Mouse (Mus musculus) cerebellum, adult 11 months (tissue): Measurements from ENCODE around the gene Rnf20.
"Not testable (repeated sequence)": the region's sequence is repeated elsewhere in the genome, so short reads cannot be mapped to it uniquely, and the experiment has no call there.

Source experiments
- DNase-seq: peaks from one replicate; pipeline ENCODE4 v3.0.0; 2022

Gene Rnf20

DNA sequence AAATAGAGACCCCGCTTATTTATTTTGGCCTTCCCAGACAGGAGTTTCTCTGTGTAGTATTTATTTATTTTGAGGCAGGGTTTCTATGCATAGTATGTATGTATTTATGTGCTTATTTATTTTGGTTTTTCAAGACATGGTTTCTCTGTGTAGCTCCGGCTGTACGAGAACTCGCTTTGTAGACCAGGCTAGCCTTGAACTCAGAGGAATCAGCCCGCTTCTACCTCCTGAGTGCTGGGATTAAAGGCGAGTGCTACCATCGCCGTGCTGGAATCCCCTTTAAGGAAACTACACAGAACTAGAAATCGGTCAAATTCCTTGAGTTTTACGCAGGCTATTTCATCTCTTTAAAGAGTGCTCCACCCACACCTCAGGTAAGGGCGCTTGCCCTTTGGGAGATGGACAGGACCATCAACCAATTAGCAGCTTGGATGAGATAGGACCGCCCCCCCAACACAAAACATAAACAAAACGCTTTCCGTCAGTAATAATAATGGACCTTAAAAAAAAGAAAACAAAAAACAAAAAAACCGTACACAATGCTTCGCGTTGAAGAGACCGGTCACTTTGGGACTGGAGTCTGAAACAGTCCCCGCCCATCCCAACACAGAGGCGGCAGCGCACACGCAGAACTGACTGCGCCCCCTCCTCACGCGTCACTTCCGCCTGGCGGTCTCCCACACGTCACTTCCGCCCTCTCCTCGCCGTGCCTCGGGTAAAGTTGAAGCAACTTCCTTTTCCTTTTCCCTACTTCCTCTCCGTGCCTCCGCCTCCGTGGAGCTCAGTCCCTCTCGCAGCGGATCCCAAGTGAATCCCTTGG is at the start of gene Rnf20:
TSS of gene Rnf20 (plus strand) at position 688 of the 820 bp plus-strand sequence.
- peak; percentile 95 for DNase-seq

DNA sequence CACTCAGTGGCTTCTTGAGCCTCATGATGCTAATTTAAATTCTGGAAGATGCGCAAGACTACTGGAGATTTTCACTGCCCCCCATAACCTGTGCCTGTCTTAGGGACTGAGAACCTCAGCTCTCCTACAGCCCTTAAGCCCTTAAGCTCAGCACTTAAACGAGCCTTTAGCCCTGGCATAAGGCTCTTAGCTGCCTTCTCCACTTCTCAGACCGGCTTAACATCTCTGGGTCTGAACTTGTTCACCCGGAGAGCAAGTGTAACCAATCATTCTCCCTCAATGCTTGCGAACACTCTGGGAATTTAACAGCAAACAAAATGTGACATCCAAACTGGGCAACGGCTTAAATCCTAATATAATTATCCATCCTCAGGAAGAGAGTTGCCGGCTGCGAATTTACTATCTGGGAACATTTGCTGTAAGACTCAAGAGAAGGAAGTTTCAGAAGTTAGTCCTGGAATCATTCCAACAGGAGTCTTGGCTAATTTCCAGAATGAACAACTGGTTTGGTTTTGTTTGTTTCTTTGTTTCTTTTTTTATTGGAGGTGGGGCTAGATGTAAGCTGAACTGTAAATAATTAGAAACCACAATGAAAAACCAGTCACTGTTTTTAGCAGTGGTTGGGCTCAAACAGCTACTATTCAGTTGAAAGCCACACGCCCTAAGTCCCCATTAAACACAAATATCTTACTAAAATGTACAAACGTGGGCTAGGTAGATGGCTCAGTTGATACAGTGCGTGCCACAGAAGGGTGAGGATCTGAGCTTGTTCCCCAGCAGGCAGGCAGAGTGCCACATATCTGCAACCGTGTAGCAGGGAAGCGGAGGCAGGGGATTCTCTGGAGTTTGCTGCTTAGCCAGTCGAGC is 47.6 kb upstream of the Rnf20 start:
- DNase-seq, result no peak

DNA sequence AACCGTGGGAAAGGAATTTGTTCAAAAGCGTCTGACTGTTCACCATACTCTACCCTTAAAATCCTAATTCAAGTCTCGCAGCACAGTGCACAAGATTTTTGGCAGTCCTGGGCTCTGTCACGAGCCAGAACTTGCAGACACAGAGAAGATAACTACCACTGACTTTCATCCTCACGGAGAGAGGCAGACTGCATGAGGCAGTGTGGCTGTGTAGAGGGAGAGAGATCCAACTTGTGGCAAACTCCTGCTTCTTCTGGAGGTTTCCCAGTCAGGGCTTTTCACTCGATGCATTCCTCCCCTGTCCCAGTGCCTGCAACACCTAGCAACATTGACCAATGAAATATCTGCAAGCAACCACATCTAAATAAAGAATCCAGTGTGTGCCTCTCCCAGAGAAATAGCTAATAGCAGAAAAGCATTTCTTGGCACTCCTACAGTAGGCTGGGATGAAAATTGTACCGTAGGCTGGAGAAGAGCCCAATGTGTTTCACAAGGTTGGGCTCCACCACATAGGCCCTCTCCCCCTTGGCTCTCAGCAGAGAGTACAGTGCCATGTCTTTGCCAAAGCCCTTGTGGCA is 46.2 kb upstream of the Rnf20 start:
- DNase-seq, result no peak

DNA sequence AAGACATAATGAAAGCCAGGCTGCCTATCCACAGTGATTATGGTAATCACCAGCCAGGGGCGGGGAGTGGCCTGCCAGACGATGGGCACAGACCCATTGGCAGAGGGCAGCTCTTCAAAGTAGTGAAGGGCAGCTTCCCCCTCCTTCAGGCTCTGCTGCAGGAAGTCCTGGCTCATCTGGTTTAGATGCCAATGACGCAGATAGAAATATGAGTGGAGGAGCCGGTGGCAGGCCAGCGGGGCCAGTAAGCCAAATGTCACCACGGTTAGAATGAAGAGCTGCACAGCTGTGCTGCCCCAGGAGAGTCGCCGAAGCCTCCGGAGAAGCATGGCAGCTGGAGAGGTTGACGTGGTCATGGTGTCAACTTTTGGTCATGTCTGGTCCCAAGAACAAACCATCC is 45.0 kb upstream of the Rnf20 start:
- no peak for DNase-seq

DNA sequence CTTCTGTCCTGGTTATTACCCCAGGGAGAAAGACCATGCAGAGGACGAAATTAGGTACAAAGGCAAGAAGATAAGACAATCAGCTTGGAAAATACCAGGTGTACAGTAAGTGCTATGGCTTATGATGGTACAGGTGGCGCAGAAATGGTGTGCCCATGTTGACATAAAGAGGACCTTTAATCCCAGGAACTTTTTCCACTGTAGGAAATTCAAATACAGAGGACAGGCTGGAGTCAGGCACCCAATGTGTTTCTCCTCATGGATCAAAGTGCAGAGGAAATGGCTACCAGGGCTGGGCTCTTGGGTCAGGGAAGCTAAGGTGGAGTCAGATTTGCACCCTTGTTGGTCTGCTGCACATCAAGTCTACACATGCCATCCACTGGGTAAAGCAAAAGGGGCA is 41.7 kb upstream of the Rnf20 start:
- DNase-seq, result no peak

DNA sequence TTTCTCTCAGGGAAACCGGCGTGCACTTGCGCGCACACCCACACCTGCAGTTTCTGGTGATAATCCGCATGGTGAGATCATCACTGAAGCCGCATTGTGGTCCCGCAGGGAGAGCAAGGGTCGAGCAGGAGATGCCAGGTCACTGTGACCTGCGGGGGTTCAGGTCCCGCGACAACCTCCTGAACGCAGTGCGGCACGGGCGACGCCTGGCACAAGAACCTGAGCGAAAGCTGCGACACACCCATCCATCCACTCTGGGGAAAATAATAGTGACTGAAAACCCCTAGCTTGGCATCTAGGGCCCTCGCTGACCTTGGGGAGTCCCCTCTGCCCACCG is 35.0 kb upstream of the Rnf20 start:
- DNase-seq, result no peak

DNA sequence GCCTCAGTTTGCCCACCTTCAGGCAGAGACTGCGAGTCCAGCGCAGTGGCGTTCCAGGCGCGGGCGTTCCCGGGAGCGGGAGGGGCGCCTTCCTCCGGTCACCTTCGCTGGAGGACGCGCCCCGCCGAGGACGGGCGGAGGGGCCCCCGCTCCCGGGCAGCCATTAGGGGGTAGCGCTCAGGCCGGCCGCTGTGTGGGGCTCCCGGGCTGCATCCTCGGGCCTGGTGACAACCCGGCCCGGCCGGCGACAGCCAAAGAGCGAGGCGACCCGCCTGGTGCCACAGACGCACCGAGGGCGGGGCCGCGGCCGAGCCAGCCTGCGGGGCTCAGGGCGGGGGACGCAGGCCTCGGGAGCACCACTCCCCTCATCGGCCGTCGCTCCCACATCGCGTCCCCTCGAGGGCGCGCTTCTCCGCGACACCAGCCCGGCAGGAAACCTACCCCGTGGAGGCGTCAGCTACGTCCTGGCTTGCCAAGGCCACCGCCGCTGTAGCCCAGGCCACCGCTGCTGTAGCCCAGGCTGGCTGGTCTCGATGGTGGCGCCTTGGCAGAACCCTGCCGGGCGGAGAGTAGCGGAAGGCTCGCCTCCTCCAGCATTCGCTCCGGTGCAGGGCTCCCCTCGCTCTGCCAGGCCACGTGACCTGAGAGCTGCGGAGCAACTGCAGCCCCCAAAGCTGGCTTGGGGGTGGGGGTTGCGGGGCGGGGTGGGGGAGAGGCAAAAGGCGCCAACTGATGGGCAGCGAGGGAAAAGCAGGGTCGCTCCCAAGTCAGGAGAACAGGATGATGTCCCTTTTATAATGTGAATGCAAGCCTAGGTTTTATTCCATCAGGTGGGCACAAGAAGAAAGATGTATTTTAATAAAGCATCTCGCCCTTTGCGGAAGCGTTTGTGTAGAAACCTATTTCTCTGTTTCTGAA is 34.4 kb upstream of the Rnf20 start, which contains the start of gene Tmem246:
TSS of gene Tmem246 (minus strand) at position 694 of the 918 bp plus-strand sequence.
- DNase-seq, result peak; percentile 78

DNA sequence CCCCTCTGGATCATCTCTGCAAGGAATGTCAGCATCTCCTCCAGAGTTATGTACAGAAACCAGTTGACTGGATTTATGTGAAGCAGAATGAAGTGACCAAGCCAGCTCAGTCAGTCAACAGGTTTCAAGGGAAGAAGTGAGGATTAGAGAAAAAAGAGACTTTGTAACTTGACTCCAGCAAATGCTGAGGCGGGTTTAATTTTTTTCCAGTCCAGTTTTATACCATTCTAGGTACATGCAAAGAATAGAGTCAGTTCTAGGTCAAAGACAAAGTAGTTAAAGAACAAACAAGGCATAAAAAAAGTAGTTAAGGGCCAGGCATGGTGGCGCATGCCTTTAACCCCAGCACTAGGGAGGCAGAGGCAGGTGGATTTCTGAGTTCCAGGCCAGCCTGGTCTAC is 28.6 kb upstream of the Rnf20 start:
- DNase-seq, result no peak

DNA sequence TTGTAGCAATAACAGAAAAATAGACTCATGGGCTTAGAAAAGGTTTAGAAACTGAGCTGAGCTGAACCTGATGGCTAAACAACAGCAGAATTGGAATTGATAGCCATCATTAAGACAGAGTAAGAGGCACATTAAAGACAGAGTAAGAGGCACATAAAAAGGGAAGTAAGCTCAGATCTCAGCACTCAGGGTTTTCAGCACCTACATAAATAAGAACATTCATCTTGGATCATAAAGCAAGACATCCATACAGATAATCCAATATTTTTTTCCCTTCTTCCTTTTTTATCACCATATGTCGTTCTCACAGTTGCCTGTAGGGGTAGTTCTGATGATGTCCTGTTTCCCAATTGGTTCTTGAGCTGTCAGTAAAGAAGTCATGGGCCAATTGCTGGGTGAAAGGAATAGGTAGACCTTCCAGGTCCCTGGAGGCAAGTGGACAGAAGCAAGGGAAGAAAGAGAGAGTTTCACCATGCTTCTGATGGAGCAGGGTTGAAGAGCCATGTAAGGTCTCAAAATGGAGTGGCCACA is 27.7 kb upstream of the Rnf20 start:
- no peak for DNase-seq

DNA sequence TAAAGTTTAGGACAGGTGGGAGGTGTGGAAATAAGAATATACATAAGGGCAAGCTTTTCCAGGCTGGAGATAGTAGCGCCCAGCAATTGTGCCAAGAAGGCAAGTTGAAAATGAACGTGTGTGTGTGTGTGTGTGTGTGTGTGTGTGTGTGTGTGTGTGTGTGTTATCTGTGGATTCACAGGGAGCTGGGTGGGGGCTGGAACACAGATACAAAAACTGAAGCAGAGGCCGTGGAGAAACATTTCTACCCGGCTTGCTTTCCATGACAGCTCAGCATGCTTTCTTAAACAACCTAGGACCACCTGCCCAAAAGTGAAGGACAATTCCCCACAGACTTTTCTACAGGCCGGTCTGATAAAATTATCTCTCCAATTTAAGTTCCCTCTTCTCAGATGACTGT is 27.2 kb upstream of the Rnf20 start:
- no peak for DNase-seq

DNA sequence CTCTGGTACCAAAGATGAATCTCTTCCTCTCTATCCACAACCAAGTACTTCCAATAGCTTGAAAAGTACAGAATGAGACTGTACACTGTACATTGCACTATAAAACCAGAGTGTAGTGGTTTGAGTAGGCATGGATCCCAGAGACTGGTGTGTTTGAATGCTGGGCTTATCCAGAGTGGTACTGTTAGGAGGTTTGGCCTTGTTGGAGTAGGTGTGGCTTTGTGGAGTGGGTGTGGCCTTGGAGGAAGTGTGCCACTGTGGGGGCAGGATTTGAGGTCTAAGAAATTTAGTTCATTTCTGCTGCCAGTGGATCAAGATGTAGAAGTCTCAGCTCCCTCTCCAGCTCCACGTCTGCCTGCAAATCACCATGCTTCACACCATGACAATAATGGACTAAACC is 26.3 kb upstream of the Rnf20 start:
- no peak for DNase-seq

DNA sequence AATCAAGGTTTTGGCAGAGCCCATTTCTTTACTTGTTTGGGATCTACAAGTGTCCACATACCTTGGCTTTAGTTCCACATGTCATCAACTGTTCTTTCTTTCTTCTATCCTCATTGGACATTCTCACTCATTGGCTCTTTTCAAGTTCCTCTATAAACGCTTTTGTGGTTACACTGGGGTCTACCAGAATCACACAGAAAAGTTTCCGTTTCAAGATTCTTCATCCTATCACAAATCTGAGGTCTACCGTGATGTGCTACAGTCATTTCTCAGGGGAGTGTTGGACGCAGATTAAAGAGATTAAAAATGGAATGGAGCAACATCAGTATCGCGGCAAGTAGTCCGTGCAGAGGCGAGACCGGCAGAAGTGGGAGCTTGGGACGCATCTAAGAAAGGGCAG is 14.9 kb upstream of the Rnf20 start:
- no peak for DNase-seq

DNA sequence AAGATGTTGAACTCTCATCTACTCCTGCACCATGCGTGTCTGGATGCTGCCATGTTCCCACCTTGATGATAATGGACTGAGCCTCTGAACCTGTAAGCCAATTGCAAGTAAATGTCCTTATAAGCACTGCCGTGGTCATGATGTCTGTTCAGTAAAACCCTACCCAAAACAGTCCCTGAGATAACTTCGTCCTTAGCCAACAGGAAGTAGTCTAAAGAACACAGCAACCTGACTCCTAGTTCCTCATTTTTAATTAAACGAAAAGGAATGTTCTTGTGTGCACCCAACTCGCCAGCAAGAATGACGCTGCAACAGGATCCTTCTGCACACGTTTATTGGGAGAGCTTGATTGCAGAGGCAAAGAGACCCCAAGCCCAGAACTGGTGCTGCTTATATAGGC is 11.9 kb upstream of the Rnf20 start:
- not testable (repeated sequence) for DNase-seq

DNA sequence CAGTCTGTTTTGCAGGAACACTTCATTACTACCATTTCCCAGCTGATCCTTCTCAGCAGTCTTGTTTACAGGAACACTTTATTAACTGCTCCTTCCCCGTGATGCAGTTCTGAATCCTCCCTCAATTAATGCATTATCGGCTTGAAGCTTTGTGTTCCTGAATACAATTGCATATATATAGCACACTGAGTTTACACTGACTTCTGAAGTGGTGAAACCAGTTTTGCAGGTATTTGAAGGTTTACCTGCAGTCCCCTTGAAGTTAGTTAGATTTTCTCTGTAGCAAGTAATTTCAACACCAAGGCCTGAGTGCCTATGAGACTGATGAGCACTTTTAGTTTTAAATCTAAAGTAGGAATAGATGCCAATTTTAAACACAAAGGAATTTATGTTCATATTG is 9.5 kb upstream of the Rnf20 start:
- no peak for DNase-seq

DNA sequence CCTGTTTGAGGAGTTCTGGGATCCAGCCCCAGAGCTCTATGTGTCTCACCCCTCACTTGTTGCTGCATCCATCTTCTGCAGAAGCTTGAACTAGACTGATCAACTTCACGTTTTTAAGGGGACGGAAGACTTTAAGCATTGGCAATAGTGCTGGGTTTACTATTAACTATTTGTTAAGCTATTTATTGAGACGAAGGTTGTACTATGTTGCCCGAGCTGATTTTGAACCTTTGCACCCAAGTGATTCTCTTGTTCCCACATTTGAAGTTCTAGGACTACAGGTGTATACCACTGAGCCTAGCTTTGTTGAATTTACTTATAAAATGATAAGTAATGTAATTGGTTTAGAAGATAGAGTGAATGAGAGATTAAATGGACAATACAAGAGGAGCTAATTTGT is 7.9 kb upstream of the Rnf20 start:
- DNase-seq, result no peak

DNA sequence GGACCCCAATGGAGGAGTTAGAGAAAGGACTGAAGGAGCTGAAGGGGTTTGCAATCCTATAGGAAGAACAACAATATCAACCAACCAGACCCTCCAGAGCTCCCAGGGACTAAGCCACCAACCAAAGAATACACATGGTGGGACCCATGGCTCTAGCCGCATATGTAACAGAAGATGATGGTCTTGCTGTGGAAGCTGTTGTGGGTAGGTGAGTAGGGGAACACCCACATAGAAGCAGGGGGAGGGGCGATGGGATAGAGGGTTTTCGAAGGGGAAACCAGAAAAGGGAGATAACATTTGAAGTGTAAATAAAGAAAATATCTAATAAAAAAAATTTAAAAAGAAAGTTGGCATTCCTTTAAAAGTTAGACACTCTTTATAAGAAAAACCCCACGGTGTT is 6.8 kb upstream of the Rnf20 start:
- not testable (repeated sequence) for DNase-seq

DNA sequence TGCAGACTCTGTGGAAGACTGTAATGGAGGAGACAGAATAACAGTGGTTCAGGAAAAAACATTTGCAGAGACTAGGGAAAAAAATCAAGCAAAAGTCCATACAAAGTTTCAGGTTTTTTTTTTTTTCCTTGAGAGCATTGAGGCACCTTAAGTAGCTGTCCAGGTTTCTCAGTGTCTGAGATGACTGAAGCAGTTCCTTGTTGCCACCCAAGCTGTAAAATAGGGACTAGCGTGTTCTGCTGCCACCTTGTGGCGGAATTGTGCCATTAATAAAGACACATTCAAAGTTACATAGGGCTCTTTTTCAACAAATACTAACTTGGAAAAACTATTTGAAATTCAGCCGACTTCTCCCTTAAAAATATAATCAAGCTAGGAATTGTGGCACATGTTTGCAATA is 4.8 kb upstream of the Rnf20 start:
- DNase-seq, result peak; percentile 62

DNA sequence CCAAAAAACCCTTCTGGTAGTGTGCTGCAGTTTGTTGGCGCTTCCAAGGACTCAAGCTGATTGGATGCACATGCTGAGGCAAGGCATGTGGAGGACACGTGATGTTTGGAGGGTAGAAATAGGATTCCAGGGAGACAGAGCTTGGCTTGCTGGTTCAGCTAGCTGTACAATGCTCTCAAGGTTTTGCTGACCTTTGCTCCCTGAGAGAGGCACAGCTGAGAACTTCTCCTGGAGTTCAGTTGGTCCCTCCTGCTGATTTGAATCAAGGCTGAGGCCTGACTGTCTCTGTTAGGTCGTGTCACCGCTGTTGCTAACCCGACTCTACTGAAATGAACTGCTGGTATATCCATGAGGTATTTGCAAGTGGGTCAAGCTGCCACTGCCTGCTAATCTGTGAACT is 2.9 kb upstream of the Rnf20 start:
- DNase-seq, result no peak

DNA sequence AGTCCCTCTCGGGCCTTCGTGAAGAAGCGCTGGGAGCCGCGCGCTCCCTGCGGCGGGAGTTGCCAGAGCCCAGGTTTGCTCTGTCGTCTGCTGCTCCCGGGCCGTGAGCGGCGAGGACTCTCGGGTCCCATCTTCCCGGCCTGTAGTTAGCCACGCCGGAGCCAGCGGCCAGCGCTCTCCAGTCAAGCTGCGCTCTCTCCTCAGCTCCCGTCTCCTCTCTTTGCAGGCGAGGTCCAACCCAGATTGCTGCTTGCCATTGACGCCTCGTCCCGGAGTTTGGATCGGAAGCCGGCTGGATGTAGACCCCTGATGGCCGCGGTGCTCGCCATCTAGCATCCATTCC is 304 bp downstream of the Rnf20 start:
- no peak for DNase-seq

DNA sequence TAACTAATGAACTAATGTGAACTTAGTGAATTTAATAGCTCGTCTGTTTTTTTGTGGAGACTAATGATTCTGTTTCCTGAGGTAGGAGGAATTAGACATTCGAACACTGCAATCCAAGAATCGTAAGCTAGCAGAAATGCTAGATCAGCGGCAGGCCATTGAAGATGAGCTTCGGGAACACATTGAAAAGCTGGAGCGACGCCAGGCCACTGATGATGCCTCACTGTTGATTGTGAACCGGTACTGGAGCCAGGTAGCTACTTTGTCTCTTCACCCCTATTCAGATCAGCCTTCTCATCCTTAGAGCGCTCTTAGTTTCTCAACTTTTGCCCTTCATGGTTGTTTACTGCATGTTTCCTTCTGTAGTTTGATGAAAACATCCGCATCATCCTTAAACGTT is 6.0 kb downstream of the Rnf20 start:
- no peak for DNase-seq

DNA sequence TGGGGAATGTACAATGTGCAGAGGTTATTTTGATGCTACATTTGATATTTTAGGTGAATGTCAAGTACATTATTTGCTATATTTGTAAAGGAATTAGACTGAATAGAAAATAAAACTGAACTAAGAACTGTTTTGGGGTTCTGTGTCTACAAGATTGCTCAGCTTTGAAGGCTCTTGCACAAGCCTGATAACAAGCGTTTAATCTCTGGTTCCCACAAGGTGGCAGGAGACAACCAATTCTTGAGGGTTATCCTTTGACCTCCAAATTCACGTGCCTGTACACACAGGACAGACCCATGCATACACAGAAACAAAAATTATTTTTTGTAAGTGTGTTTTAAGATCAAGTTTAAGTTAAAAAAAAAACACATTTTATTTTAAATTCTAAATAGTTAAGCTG is 8.1 kb downstream of the Rnf20 start:
- DNase-seq, result no peak

DNA sequence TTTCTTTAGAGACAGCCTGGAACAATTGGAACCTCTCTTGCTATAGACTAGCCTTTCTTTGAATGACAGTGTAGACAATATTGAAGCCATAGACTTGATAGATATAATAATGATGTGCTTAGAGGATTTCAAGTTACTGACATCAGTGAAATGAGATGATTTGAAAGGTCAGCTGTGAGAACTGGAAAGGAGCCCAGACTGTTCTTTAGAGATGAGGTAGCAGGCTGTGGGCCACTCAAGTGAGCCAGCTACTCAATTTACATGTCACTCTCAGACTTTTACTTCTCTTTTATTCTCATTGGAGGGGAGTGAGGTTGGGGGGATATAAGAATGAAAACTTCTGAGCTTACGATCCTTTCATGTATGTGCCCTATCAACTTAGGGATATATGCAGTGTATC is 27.6 kb downstream of the Rnf20 start:
- no peak for DNase-seq

DNA sequence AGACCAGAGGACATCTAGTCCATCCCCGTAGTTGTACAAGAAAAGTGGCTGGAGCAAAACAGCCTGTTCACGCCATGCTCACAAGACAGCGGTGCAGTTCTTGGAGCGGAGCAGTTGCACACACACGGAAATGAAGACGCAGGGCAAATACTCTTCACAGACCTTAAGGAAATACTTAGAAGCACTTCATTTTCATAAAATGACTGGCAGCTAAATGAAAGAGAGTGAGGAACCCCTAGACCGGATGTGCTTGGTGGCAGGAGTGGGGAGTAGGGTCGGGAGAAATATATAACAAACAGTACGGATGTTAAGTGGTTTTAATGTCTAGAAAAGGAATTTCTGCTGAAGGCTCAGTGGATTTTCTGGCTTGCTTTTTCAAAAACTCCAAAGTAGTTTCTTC is 29.9 kb downstream of the Rnf20 start:
- no peak for DNase-seq
